Mouse (Mus musculus) megakaryocyte, embryonic 14.5 days (primary cell): ENCODE measurements around the gene Egln2. TPM values are rescaled to one million over a fixed set of nuclear protein-coding genes. Genes with fewer than 3 reads are reported as not detected.

ENCODE experiments used
- H3K27me3 ChIP-seq: replicated peaks from 2 replicates; pipeline ENCODE3; 2012; ENCODE audit warnings: inconsistent platforms
- H3K36me3 ChIP-seq: replicated peaks from 2 replicates; pipeline ENCODE3; 2012; ENCODE audit warnings: low read length, inconsistent platforms, mixed read lengths
- H3K4me1 ChIP-seq: 2 replicates; pipeline ENCODE4 v1.6.1; 2012; ENCODE audit warnings: inconsistent platforms
- H3K4me3 ChIP-seq: replicated peaks from 2 replicates; pipeline ENCODE3; 2012; ENCODE audit warnings: moderate library complexity, mild to moderate bottlenecking, inconsistent platforms
- H3K9me3 ChIP-seq: 2 replicates; pipeline ENCODE4 v1.6.1; 2012; ENCODE audit warnings: inconsistent platforms
- FLI1 ChIP-seq: IDR thresholded peaks from 2 replicates; pipeline ENCODE4 v1.6.1; 2012; ENCODE audit warnings: low read length, inconsistent platforms, mixed read lengths
- GATA1 ChIP-seq: IDR thresholded peaks from 3 replicates; pipeline ENCODE4 v1.6.1; 2012; ENCODE audit warnings: mixed read lengths, low read length, inconsistent platforms, borderline replicate concordance
- polyA plus RNA-seq: library from polyadenylated mRNA; stranded (reverse); fragments of >175 nt; gene quantifications from 2 replicates; pipeline ENCODE4 v1.2.3, GENCODE M21; 2012; ENCODE audit warnings: low replicate concordance; ENCODE audit not compliant: insufficient read depth

Gene Egln2
- polyA plus RNA-seq, 1 experiment: 75.2 TPM

- peaks cover 2% of the 10 kb centered on the region for H3K27me3 ChIP-seq
- H3K36me3 ChIP-seq: no peaks in the 10 kb centered on the region
- no peaks in the 10 kb centered on the region for H3K9me3 ChIP-seq
- H3K4me1 ChIP-seq: no peaks in the 10 kb centered on the region
- TF ChIP-seq FLI1 (no peak), GATA1 (no peak)
- H3K4me3 ChIP-seq: no peak within 1 kb of the TSS
Observed at GRCm38 (mm10) chr7:27119676-27120075, 46.9 kb downstream of the Egln2 start, which contains the start of gene Cyp2f2. Cyp2f2 (plus strand) TSS chr7:27119909.

DNA sequence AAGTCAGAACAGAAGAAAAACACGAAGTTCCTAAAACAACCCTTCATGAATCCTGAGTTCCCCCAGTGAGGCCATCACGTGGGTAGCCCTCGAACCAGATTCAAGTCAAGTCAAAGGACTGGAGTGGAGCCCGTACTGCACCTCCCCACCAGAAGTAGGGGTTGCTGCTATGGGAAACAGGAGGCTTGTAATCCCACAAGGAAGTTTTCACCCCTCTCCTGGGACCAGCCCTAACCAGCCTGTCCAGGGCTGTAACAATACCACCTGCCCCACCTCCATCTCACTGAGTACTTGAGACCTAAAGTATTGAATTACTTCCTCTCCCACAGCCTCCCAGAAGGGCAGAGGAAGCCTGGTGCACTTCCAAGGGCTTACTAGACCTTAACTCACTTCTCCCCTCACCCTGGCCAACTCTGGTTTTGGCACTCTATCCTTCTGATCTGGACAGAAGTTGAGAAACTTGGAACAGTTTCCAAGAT is 48.5 kb downstream of the Egln2 start:
- Histone ChIP-seq H3K4me1 (no peaks in the 10 kb centered on the region), H3K36me3 (no peaks in the 10 kb centered on the region), H3K27me3 (peaks cover 2% of the 10 kb centered on the region), H3K4me3 (no peak overlapping the region), H3K9me3 (no peaks in the 10 kb centered on the region)
- TF ChIP-seq GATA1: no peak
- no peak for TF ChIP-seq FLI1

GRCm38 (mm10) chr7:27111987-27112386 is 54.6 kb downstream of the Egln2 start:
- Histone ChIP-seq H3K4me3 (no peak overlapping the region), H3K9me3 (peaks cover 7% of the 10 kb centered on the region), H3K36me3 (no peaks in the 10 kb centered on the region), H3K27me3 (no peaks in the 10 kb centered on the region), H3K4me1 (no peaks in the 10 kb centered on the region)
- TF ChIP-seq FLI1 (no peak), GATA1 (no peak)

DNA sequence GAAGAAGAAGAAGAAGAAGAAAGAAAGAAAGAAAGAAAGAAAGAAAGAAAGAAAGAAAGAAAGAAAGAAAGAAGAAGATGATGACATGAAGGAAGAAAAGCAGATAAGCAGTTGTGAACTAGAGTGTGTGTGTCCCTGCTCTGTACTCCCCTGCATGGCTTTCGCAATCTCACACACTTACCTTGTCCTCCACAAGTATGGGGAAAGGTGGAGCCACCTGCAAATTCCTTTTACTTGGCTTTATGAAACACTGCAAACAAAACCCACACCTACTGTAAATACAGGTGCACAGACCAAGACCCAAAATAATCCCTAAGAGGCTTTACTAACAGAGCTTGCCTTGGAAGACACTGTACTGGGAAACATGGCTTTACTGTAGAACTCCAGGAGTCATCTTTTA is 55.6 kb downstream of the Egln2 start:
- H3K4me1 ChIP-seq: no peaks in the 10 kb centered on the region
- no peak for TF ChIP-seq GATA1
- no peak for TF ChIP-seq FLI1

DNA sequence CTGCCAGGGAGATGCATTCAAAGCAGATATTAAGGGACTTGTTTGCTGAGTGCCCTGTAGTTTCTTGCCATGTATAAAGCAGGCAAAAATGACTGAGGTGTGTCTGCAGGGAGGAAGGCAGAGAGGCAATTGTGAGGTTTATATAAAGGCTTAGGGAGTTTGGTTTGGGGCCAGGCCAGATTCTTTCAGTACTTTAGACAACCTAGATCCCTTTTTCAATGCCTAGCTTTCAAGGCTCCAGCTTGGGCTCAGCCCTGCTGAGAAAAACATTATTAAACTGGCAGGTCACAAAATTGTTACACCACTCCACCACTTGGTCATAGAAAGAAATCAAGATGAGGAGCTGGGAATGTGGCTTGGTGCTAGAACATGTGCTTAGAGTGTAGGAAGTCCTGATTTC is 56.3 kb downstream of the Egln2 start:
- H3K4me1 ChIP-seq: no peaks in the 10 kb centered on the region
- H3K36me3 ChIP-seq: no peaks in the 10 kb centered on the region
- TF ChIP-seq GATA1 (no peak), FLI1 (no peak)
- H3K9me3 ChIP-seq: peaks cover 7% of the 10 kb centered on the region
- H3K27me3 ChIP-seq: no peaks in the 10 kb centered on the region
- H3K4me3 ChIP-seq: no peak overlapping the region

More for the DNA sequence above, 55.6 kb downstream of the Egln2 start:
- Histone ChIP-seq H3K4me3 (no peak overlapping the region), H3K27me3 (no peaks in the 10 kb centered on the region), H3K36me3 (no peaks in the 10 kb centered on the region), H3K9me3 (peaks cover 7% of the 10 kb centered on the region)

Other genes with a start within 250 kb of the Egln2 start
- not detected in 2 replicates for gene Cyp2a22, start 227.4 kb downstream of the Egln2 start, polyA plus RNA-seq
- gene Cyp2a12, start 137.7 kb downstream of the Egln2 start, polyA plus RNA-seq: not detected in 2 replicates
- gene Cyp2f2, start 46.9 kb downstream of the Egln2 start, polyA plus RNA-seq: not detected in 2 replicates
- gene Cyp2t4, start 13.1 kb downstream of the Egln2 start, polyA plus RNA-seq: not detected in 2 replicates
- 400 and 700 TPM in 2 replicates for gene Rab4b, start 12.1 kb upstream of the Egln2 start, polyA plus RNA-seq
- not detected in 2 replicates for gene Gm21983, start 14.3 kb upstream of the Egln2 start, polyA plus RNA-seq
- not detected in 2 replicates for gene Mia, start 14.4 kb upstream of the Egln2 start, polyA plus RNA-seq
- 1.0 and 2.3 TPM in 2 replicates for gene BC024978, start 29.0 kb upstream of the Egln2 start, polyA plus RNA-seq
- 467 and 2,125 TPM in 2 replicates for gene Snrpa, start 29.5 kb upstream of the Egln2 start, polyA plus RNA-seq
- 1.0 and 3.0 TPM in 2 replicates for gene Itpkc, start 61.9 kb upstream of the Egln2 start, polyA plus RNA-seq
- 45.5 and 46.3 TPM in 2 replicates for gene Coq8b, start 66.2 kb upstream of the Egln2 start, polyA plus RNA-seq
- 2.0 and 2.4 TPM in 2 replicates for gene Numbl, start 91.6 kb upstream of the Egln2 start, polyA plus RNA-seq
- 0.28 TPM in 1 of 2 replicates, not detected in the other for gene Ltbp4, start 170.9 kb upstream of the Egln2 start, polyA plus RNA-seq
- gene Shkbp1, start 189.2 kb upstream of the Egln2 start, polyA plus RNA-seq: 214 and 344 TPM in 2 replicates
- gene Gm20479, start 190.6 kb upstream of the Egln2 start, polyA plus RNA-seq: 1.4 and 7.6 TPM in 2 replicates